Mouse (Mus musculus) lung, postnatal 36 days (tissue): Measurements from ENCODE around the gene Disc1.
A peak's percentile ranks its signal among the peaks of the same experiment; 100 is the strongest.

Experiments used
- DNase-seq: peaks from one replicate; pipeline ENCODE4 v3.0.0; 2022; ENCODE audit warnings: mixed read lengths

The Disc1 gene

GRCm38 (mm10) chr8:125225266-125225665 lies 171.3 kb downstream of the Disc1 start:
- DNase-seq: no peak

GRCm38 (mm10) chr8:125226989-125227624 lies 173.1 kb downstream of the Disc1 start:
- DNase-seq: peak; percentile 74

- DNase-seq: no peak
These were observed 176.6 kb downstream of the Disc1 start for GRCm38 (mm10) chr8:125230526-125231131.

- DNase-seq: no peak
These were observed 178.7 kb downstream of the Disc1 start for GRCm38 (mm10) chr8:125232724-125233123.

GRCm38 (mm10) chr8:125235898-125236835 lies 182.2 kb downstream of the Disc1 start:
- no peak for DNase-seq

GRCm38 (mm10) chr8:125240763-125241162 lies 186.8 kb downstream of the Disc1 start:
- DNase-seq: no peak

- DNase-seq: no peak
These were observed 188.4 kb downstream of the Disc1 start for GRCm38 (mm10) chr8:125242382-125242781.

- DNase-seq: no peak
These were observed 188.9 kb downstream of the Disc1 start for GRCm38 (mm10) chr8:125242921-125243320.

- no peak for DNase-seq
These were observed 192.8 kb downstream of the Disc1 start for GRCm38 (mm10) chr8:125246737-125247292.

- DNase-seq: no peak
These were observed 193.4 kb downstream of the Disc1 start for GRCm38 (mm10) chr8:125247349-125247748.

- no peak for DNase-seq
These were observed 199.0 kb downstream of the Disc1 start for GRCm38 (mm10) chr8:125252946-125253345.

GRCm38 (mm10) chr8:125253505-125254180 lies 199.6 kb downstream of the Disc1 start:
- peak; percentile 77 for DNase-seq

GRCm38 (mm10) chr8:125254188-125255005 lies 200.4 kb downstream of the Disc1 start:
- peak; percentile 92 for DNase-seq

GRCm38 (mm10) chr8:125255006-125255685 lies 201.2 kb downstream of the Disc1 start:
- no peak for DNase-seq

- no peak for DNase-seq
These were observed 203.7 kb downstream of the Disc1 start for GRCm38 (mm10) chr8:125257660-125258059.

GRCm38 (mm10) chr8:125258806-125259500 lies 205.0 kb downstream of the Disc1 start:
- no peak for DNase-seq

- DNase-seq: peak; percentile 65
These were observed 214.2 kb downstream of the Disc1 start for GRCm38 (mm10) chr8:125268181-125268705.

GRCm38 (mm10) chr8:125270292-125270691 lies 216.3 kb downstream of the Disc1 start:
- DNase-seq: no peak

GRCm38 (mm10) chr8:125271357-125271756 lies 217.4 kb downstream of the Disc1 start:
- DNase-seq: no peak
